Mouse (Mus musculus) heart, postnatal 0 days (tissue): Measurements from ENCODE around the gene Hist1h3d.
"Not testable (repeated sequence)": the region's sequence is repeated elsewhere in the genome, so short reads cannot be mapped to it uniquely, and the experiment has no call there.

Experiments
- CTCF ChIP-seq: IDR thresholded peaks from 2 replicates; pipeline ENCODE4 v1.5.1; 2016; ENCODE audit warnings: antibody characterized with exemption, control low read depth, low read depth
- EP300 ChIP-seq: IDR thresholded peaks from 2 replicates; pipeline ENCODE4 v1.6.1; 2016; ENCODE audit warnings: antibody characterized with exemption, low read depth

GRCm38 (mm10) chr13:23571504-23572217 lies 3.9 kb upstream of the Hist1h3d start:
- TF ChIP-seq CTCF, EP300: not testable (repeated sequence)
